Comparison of ENCODE assay signal across 19 mouse cellular contexts in genomic region chr14:69473322-69473721, GRCm38 (mm10). TPM values are rescaled to one million over a fixed set of nuclear protein-coding genes. Genes with fewer than 3 reads are reported as not detected.
"Had no signal": no experiment of that assay in that cellular context is flagged by ENCODE, and none has a peak within 500 bp of the region (broad histone marks: within the 10 kb centered on the region; RNA-seq: fewer than 3 reads in every experiment).

No protein-coding gene starts in this region.

RNA-seq across cellular contexts. Expression of gene Gm16867, which starts 29.8 kb away (rescaled TPM):
- polyA plus RNA-seq: cerebellum, adult 2 months; cortical plate, adult 2 months; embryonic facial prominence, embryonic 10.5 days; embryonic facial prominence, embryonic 11.5 days; embryonic facial prominence, embryonic 12.5 days; embryonic facial prominence, embryonic 13.5 days; embryonic facial prominence, embryonic 14.5 days; embryonic facial prominence, embryonic 15.5 days; forebrain, embryonic 10.5 days; forebrain, embryonic 11.5 days; forebrain, embryonic 12.5 days; forebrain, embryonic 13.5 days; forebrain, embryonic 14.5 days; forebrain, embryonic 15.5 days; forebrain, postnatal 0 days; frontal cortex, adult 2 months had no signal

RNA-seq across cellular contexts. Expression of gene Gm27179, which starts 39.0 kb away (rescaled TPM):
- polyA plus RNA-seq: cerebellum, adult 2 months; embryonic facial prominence, embryonic 10.5 days; embryonic facial prominence, embryonic 11.5 days; embryonic facial prominence, embryonic 12.5 days; embryonic facial prominence, embryonic 13.5 days; embryonic facial prominence, embryonic 14.5 days; embryonic facial prominence, embryonic 15.5 days; erythroblast, embryonic 14.5 days; forebrain, embryonic 10.5 days; forebrain, embryonic 11.5 days; forebrain, embryonic 12.5 days; forebrain, embryonic 13.5 days; forebrain, embryonic 14.5 days; forebrain, embryonic 15.5 days; forebrain, embryonic 16.5 days; forebrain, postnatal 0 days; frontal cortex, adult 2 months; gonadal fat pad, adult 2 months had no signal
